Mouse (Mus musculus): ENCODE results near the gene Rfx7.

- TF ChIP-seq CTCF (IDR thresholded peaks at IDR 0.05; ENCODE audit: insufficient read depth, low read depth, low read length), result no peak
- no peak for TF ChIP-seq POLR2A (IDR thresholded peaks at IDR 0.05; ENCODE audit: insufficient read depth, low read depth, low read length)
These were observed 108.6 kb downstream of the Rfx7 start for GRCm38 (mm10) chr9:72640642-72641041.

Data from olfactory bulb, adult 2 months (tissue).